Mouse (Mus musculus) megakaryocyte-erythroid progenitor cell, adult 5 weeks (primary cell): Measurements from ENCODE around the gene Olfr307. TPM values are rescaled to one million over a fixed set of nuclear protein-coding genes. Genes with fewer than 3 reads are reported as not detected.

ENCODE experiments used
- polyA plus RNA-seq: library from polyadenylated mRNA; stranded (reverse); fragments of >175 nt; gene quantifications from 2 replicates; pipeline ENCODE4 v1.2.3, GENCODE M21; 2012

Gene Olfr307
- not detected in 2 replicates for polyA plus RNA-seq

DNA sequence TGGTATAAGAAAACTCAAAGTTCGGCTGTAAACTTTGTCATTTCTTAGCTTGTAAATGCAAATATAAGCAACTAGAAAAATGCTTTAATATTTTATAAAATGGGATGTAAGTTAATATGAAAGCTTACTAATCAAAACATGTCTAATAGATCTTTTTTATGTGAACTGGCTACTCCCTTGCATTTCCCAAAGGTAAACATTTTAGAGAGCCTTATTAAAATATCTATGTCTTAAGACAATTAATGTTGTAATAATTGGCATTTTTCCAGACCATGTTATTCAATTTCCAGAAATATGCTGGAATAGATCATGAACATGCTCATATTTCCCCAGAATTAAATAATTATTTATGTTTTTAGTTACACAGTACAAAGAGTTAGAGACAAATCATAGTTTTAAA lies at the start of gene Olfr307:
Olfr307 (minus strand) TSS at position 101 of the 400 bp plus-strand sequence.

DNA sequence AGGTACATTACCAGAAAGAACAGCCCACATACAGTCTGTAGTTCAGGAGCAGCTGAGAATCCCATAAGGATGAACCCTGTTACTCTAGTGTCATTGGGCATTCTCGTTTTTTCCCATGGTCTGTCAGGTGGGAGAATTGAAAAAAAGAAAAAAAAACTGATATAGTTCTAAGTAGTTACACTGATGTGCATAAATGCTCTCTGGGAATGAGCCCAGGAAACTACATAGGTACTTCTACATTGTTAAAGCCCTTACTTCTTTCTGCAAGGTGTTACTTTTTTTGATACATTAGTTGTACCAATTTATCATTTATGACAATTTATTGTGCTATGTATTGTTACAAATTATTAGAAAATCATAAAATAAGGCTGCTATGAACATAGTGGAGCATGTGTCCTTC lies 49.2 kb upstream of the Olfr307 start, which contains the start of gene Olfr304:
Olfr304 (minus strand) TSS at position 101 of the 400 bp plus-strand sequence.

DNA sequence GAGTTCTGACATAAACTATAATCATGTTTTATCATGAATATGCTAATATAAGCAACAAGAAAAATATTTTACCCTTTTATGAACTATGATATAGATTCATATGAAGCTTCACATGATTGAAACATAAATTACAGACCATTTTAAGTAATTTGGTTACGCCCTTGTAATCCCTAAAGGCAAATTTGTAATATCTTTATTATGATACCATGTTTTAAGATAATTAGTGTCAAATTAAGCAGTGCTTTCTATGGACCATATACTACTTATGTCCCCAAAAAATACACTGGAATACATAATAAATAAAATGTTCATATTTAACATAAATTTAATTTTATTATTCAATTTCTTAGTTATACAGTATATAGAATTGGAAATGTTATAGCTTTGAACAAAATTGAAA lies 29.4 kb upstream of the Olfr307 start, which contains the start of gene Olfr305:
Olfr305 (minus strand) TSS at position 101 of the 400 bp plus-strand sequence.

DNA sequence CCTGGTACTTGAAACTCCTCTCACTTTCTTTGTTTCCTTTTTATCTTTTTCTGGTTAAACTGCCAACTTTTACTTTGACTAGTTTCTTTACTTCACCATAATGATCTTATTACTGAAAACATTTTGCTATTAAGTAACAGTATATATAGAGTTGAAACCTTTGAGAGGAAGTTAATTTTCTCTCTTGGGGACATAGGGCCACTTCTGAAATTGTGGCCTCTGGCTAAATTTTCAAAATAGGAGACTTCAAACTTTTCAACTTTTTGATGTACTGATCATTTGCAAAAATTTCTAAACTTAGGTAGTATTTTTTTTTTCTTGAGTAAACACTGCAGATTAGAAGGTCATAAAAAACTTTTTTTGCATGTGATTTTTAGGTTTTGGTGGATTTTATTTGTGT lies 11.9 kb downstream of the Olfr307 start, which contains the start of gene Olfr308:
Olfr308 (minus strand) TSS at position 101 of the 400 bp plus-strand sequence.

DNA sequence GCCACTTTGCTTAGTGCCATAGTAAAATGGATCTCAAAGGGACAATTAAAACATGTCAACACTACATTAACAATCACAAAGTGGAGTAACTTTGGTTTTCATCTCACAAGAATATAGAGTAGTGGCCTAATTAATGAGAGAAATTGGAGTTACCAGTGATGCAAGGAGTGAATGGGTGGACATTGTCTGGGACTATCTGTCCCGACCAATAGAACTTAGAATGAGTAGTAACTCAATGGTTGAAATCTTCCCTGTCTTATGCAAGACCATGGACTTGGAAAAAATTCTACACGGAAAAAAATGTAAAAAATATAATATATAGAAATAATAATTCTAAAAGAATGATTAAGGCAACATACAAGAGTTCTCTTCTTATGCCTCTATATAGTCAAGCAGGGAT lies 23.8 kb downstream of the Olfr307 start, which contains the start of gene Olfr309:
Olfr309 (minus strand) TSS at position 101 of the 400 bp plus-strand sequence.

Other genes starting within 250 kb of the Olfr307 start
- gene Vmn2r75, start 165.8 kb downstream of the Olfr307 start, polyA plus RNA-seq = 0.01 TPM in 1 of 2 replicates, not detected in the other
- 0.01 TPM in 2 replicates for gene Vmn2r76, start 91.3 kb downstream of the Olfr307 start, polyA plus RNA-seq
- not detected in 2 replicates for gene Olfr310, start 60.4 kb downstream of the Olfr307 start, polyA plus RNA-seq
- 0.02 TPM in 1 of 2 replicates, not detected in the other for gene Olfr309, start 23.9 kb downstream of the Olfr307 start, polyA plus RNA-seq
- gene Olfr308, start 12.0 kb downstream of the Olfr307 start, polyA plus RNA-seq = not detected in 2 replicates
- not detected in 2 replicates for gene Olfr305, start 29.3 kb upstream of the Olfr307 start, polyA plus RNA-seq
- not detected in 2 replicates for gene Olfr304, start 49.1 kb upstream of the Olfr307 start, polyA plus RNA-seq
- gene Olfr303, start 60.2 kb upstream of the Olfr307 start, polyA plus RNA-seq = not detected in 2 replicates
- not detected in 2 replicates for gene Olfr301, start 66.3 kb upstream of the Olfr307 start, polyA plus RNA-seq
- not detected in 2 replicates for gene Olfr299, start 122.3 kb upstream of the Olfr307 start, polyA plus RNA-seq
- not detected in 2 replicates for gene Olfr298, start 154.9 kb upstream of the Olfr307 start, polyA plus RNA-seq
- not detected in 2 replicates for gene Olfr297, start 182.4 kb upstream of the Olfr307 start, polyA plus RNA-seq
- 0.01 TPM in 1 of 2 replicates, not detected in the other for gene Olfr295, start 246.3 kb upstream of the Olfr307 start, polyA plus RNA-seq